Mouse (Mus musculus): ENCODE results near the gene Zfp865. TPM values are rescaled to one million over a fixed set of nuclear protein-coding genes. Genes with fewer than 3 reads are reported as not detected.
"Not testable (repeated sequence)": the region's sequence is repeated elsewhere in the genome, so short reads cannot be mapped to it uniquely, and the experiment has no call there.

Gene Zfp865
- polyA plus RNA-seq, 1 experiment from 2014 or later: 5.1 TPM

- DNase-seq (ENCODE audit: low spot score, missing footprints): peak; percentile 89
- H3K4me3 ChIP-seq (ENCODE audit: low read depth, low read length): peak overlapping the region; percentile 74
Observed at GRCm38 (mm10) chr7:4993999-4994788, 26.0 kb upstream of the Zfp865 start.

GRCm38 (mm10) chr7:4995268-4996002 lies 24.7 kb upstream of the Zfp865 start:
- H3K27ac ChIP-seq (ENCODE audit: low read depth, low read length): 0 out of 2 replicates have a peak overlapping the region, but pooled peaks have one; percentile 20
- peaks cover 10% of the 10 kb centered on the region for H3K36me3 ChIP-seq (ENCODE audit: control insufficient read depth, insufficient read depth, low read length)
- peaks cover 18% of the 10 kb centered on the region for H3K27me3 ChIP-seq (ENCODE audit: control insufficient read depth, insufficient read depth, low read length)
- no peaks in the 10 kb centered on the region for H3K9me3 ChIP-seq (ENCODE audit: control insufficient read depth, low read length)
- WGBS: 6% methylated on average over 19 of the region's 19 CpGs
- peak overlapping the region; percentile 92 for H3K9ac ChIP-seq (ENCODE audit: low read length)
- peaks cover 20% of the 10 kb centered on the region for H3K4me1 ChIP-seq (ENCODE audit: control insufficient read depth, insufficient read depth, low read length)
- H3K4me3 ChIP-seq (ENCODE audit: low read depth, low read length): peak overlapping the region; percentile 74
- DNase-seq (ENCODE audit: low spot score, missing footprints): no peak
- peak overlapping the region; percentile 76 for H3K4me2 ChIP-seq
- ATAC-seq (ENCODE audit: low FRiP score): peak; percentile 14

More at GRCm38 (mm10) chr7:4993999-4994788, 26.0 kb upstream of the Zfp865 start:
- Histone ChIP-seq H3K4me2 (peak overlapping the region; percentile 12), H3K9ac (ENCODE audit: low read length) (peak overlapping the region; percentile 0; the same call in 1 of the 2 replicates), H3K9me3 (ENCODE audit: control insufficient read depth, low read length) (no peaks in the 10 kb centered on the region), H3K27me3 (ENCODE audit: control insufficient read depth, insufficient read depth, low read length) (peaks cover 18% of the 10 kb centered on the region), H3K36me3 (ENCODE audit: control insufficient read depth, insufficient read depth, low read length) (peaks cover 10% of the 10 kb centered on the region), H3K4me1 (ENCODE audit: control insufficient read depth, insufficient read depth, low read length) (peaks cover 20% of the 10 kb centered on the region), H3K27ac (ENCODE audit: low read depth, low read length) (no peak overlapping the region)
- 47% methylated on average over 59 of the region's 59 CpGs for WGBS
- no peak for ATAC-seq (ENCODE audit: low FRiP score)

GRCm38 (mm10) chr7:4996003-4996895 lies 23.9 kb upstream of the Zfp865 start, which contains the start of gene Zfp579:
Zfp579 (minus strand) TSS chr7:4996158.
- WGBS: 6% methylated on average over 21 of the region's 26 CpGs
- peak; percentile 99 for DNase-seq (ENCODE audit: low spot score, missing footprints)
- Histone ChIP-seq H3K36me3 (ENCODE audit: control insufficient read depth, insufficient read depth, low read length) (peaks cover 10% of the 10 kb centered on the region), H3K4me1 (ENCODE audit: control insufficient read depth, insufficient read depth, low read length) (peaks cover 20% of the 10 kb centered on the region), H3K9me3 (ENCODE audit: control insufficient read depth, low read length) (no peaks in the 10 kb centered on the region), H3K27me3 (ENCODE audit: control insufficient read depth, insufficient read depth, low read length) (peaks cover 18% of the 10 kb centered on the region), H3K9ac (ENCODE audit: low read length) (peak within 1 kb of the TSS; percentile 92), H3K4me3 (ENCODE audit: low read depth, low read length) (peak within 1 kb of the TSS; percentile 74), H3K4me2 (peak within 1 kb of the TSS; percentile 76), H3K27ac (ENCODE audit: low read depth, low read length) (peak within 1 kb of the TSS; percentile 36; the same call in 1 of the 2 replicates)
- peak; percentile 88 for ATAC-seq (ENCODE audit: low FRiP score)

- Histone ChIP-seq H3K4me3 (ENCODE audit: low read depth, low read length) (peak overlapping the region; percentile 74), H3K27me3 (ENCODE audit: control insufficient read depth, insufficient read depth, low read length) (peaks cover 18% of the 10 kb centered on the region), H3K36me3 (ENCODE audit: control insufficient read depth, insufficient read depth, low read length) (peaks cover 10% of the 10 kb centered on the region), H3K4me2 (peak overlapping the region; percentile 76), H3K4me1 (ENCODE audit: control insufficient read depth, insufficient read depth, low read length) (peaks cover 20% of the 10 kb centered on the region), H3K27ac (ENCODE audit: low read depth, low read length) (no peak overlapping the region), H3K9me3 (ENCODE audit: control insufficient read depth, low read length) (no peaks in the 10 kb centered on the region), H3K9ac (ENCODE audit: low read length) (peak overlapping the region; percentile 92)
- no peak for DNase-seq (ENCODE audit: low spot score, missing footprints)
- 67% methylated on average over 6 of the region's 8 CpGs for WGBS
- no peak for ATAC-seq (ENCODE audit: low FRiP score)
Observed at GRCm38 (mm10) chr7:4996934-4997333, 23.2 kb upstream of the Zfp865 start.

- no peak overlapping the region for H3K4me3 ChIP-seq (ENCODE audit: low read depth, low read length)
- H3K36me3 ChIP-seq (ENCODE audit: control insufficient read depth, insufficient read depth, low read length): no peaks in the 10 kb centered on the region
- H3K27ac ChIP-seq (ENCODE audit: low read depth, low read length): no peak overlapping the region
- peaks cover 9% of the 10 kb centered on the region for H3K4me1 ChIP-seq (ENCODE audit: control insufficient read depth, insufficient read depth, low read length)
- DNase-seq (ENCODE audit: low spot score, missing footprints): no peak
- 83% methylated on average over 2 of the region's 2 CpGs for WGBS
- no peak for ATAC-seq (ENCODE audit: low FRiP score)
- H3K9ac ChIP-seq (ENCODE audit: low read length): no peak overlapping the region
- H3K27me3 ChIP-seq (ENCODE audit: control insufficient read depth, insufficient read depth, low read length): no peaks in the 10 kb centered on the region; the same call in 1 of the 2 replicates
- H3K9me3 ChIP-seq (ENCODE audit: control insufficient read depth, low read length): no peaks in the 10 kb centered on the region
- H3K4me2 ChIP-seq: no peak overlapping the region
Observed at GRCm38 (mm10) chr7:4999876-5000275, 20.3 kb upstream of the Zfp865 start.

- H3K36me3 ChIP-seq (ENCODE audit: control insufficient read depth, insufficient read depth, low read length): peaks cover 11% of the 10 kb centered on the region
- H3K4me1 ChIP-seq (ENCODE audit: control insufficient read depth, insufficient read depth, low read length); H3K9me3 ChIP-seq (ENCODE audit: control insufficient read depth, low read length); H3K27ac ChIP-seq (ENCODE audit: low read depth, low read length); H3K27me3 ChIP-seq (ENCODE audit: control insufficient read depth, insufficient read depth, low read length); H3K9ac ChIP-seq (ENCODE audit: low read length); H3K4me3 ChIP-seq (ENCODE audit: low read depth, low read length); DNase-seq (ENCODE audit: low spot score, missing footprints); H3K4me2 ChIP-seq; ATAC-seq (ENCODE audit: low FRiP score): not testable (repeated sequence)
- 66% methylated on average over 8 of the region's 8 CpGs for WGBS
Observed at GRCm38 (mm10) chr7:5002876-5003275, 17.3 kb upstream of the Zfp865 start.

- peaks cover 43% of the 10 kb centered on the region for H3K36me3 ChIP-seq (ENCODE audit: control insufficient read depth, insufficient read depth, low read length)
Observed at GRCm38 (mm10) chr7:5008229-5008628, 11.9 kb upstream of the Zfp865 start.

GRCm38 (mm10) chr7:5012681-5013513 lies 7.3 kb upstream of the Zfp865 start:
- Histone ChIP-seq H3K4me3 (ENCODE audit: low read depth, low read length) (no peak overlapping the region), H3K36me3 (ENCODE audit: control insufficient read depth, insufficient read depth, low read length) (peaks cover 32% of the 10 kb centered on the region)

More at GRCm38 (mm10) chr7:5008229-5008628, 11.9 kb upstream of the Zfp865 start:
- Histone ChIP-seq H3K27me3 (ENCODE audit: control insufficient read depth, insufficient read depth, low read length) (no peaks in the 10 kb centered on the region), H3K27ac (ENCODE audit: low read depth, low read length) (no peak overlapping the region), H3K9ac (ENCODE audit: low read length) (no peak overlapping the region), H3K4me2 (no peak overlapping the region), H3K4me3 (ENCODE audit: low read depth, low read length) (no peak overlapping the region), H3K9me3 (ENCODE audit: control insufficient read depth, low read length) (no peaks in the 10 kb centered on the region), H3K4me1 (ENCODE audit: control insufficient read depth, insufficient read depth, low read length) (no peaks in the 10 kb centered on the region)
- ATAC-seq (ENCODE audit: low FRiP score) (no peak), DNase-seq (ENCODE audit: low spot score, missing footprints) (no peak)
- WGBS: 95% methylated on average over 26 of the region's 26 CpGs

More at GRCm38 (mm10) chr7:5012681-5013513, 7.3 kb upstream of the Zfp865 start:
- ATAC-seq (ENCODE audit: low FRiP score) (no peak), DNase-seq (ENCODE audit: low spot score, missing footprints) (no peak)
- H3K4me1 ChIP-seq (ENCODE audit: control insufficient read depth, insufficient read depth, low read length): no peaks in the 10 kb centered on the region
- H3K27me3 ChIP-seq (ENCODE audit: control insufficient read depth, insufficient read depth, low read length): no peaks in the 10 kb centered on the region
- no peak overlapping the region for H3K4me2 ChIP-seq
- H3K27ac ChIP-seq (ENCODE audit: low read depth, low read length): no peak overlapping the region
- H3K9me3 ChIP-seq (ENCODE audit: control insufficient read depth, low read length): no peaks in the 10 kb centered on the region
- 89% methylated on average over 27 of the region's 27 CpGs for WGBS
- no peak overlapping the region for H3K9ac ChIP-seq (ENCODE audit: low read length)
